Mouse (Mus musculus) ES-E14 (cell line): ENCODE data around the gene Sh2b3.

ENCODE experiments used
- HCFC1 ChIP-seq: IDR thresholded peaks from 2 replicates; pipeline ENCODE4 v1.6.1; 2012; ENCODE audit warnings: low read length, inconsistent platforms, borderline replicate concordance; ENCODE audit not compliant: insufficient read depth
- ZC3H11A ChIP-seq: IDR thresholded peaks from 2 replicates; pipeline ENCODE4 v1.6.1; 2012; ENCODE audit warnings: low read depth, mild to moderate bottlenecking, inconsistent platforms, low read length, borderline replicate concordance
- ZNF384 ChIP-seq: IDR thresholded peaks from 2 replicates; pipeline ENCODE4 v1.6.1; 2012; ENCODE audit warnings: low read depth, low read length, inconsistent platforms

- TF ChIP-seq ZNF384 (no peak), ZC3H11A (no peak), HCFC1 (no peak)
Measured at GRCm38 (mm10) chr5:121853368-121854051, 16.1 kb upstream of the Sh2b3 start.
